Mouse (Mus musculus): ENCODE measurements around the gene Sirpa.

Gene Sirpa

GRCm38 (mm10) chr2:129582261-129582660 lies 10.4 kb upstream of the Sirpa start:
- DNase-seq (ENCODE audit: low read depth, low spot score): no peak

DNA sequence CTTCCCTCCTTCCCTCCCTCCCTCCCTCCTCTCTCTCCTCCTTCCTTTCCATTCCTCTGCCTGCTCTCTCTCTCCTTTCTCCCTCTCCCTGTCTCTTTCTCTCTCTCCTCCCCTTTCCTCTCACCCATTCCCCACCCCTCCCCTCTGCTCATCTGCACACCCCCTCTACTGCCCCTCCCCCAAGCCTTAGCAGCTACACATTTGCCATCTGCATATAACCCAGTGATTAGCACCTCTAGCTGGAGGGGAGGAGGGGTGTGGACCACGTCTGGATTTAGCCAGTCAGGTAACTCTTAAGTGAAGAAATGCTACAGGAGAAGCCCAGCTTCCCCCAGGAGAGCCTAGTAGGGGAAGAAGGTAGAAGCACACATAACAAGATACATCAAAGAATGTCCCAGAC lies 7.7 kb upstream of the Sirpa start:
- no peak for DNase-seq (ENCODE audit: low read depth, low spot score)

- DNase-seq (ENCODE audit: low read depth, low spot score): no peak
Observed at GRCm38 (mm10) chr2:129585904-129586514, 6.6 kb upstream of the Sirpa start.

DNA sequence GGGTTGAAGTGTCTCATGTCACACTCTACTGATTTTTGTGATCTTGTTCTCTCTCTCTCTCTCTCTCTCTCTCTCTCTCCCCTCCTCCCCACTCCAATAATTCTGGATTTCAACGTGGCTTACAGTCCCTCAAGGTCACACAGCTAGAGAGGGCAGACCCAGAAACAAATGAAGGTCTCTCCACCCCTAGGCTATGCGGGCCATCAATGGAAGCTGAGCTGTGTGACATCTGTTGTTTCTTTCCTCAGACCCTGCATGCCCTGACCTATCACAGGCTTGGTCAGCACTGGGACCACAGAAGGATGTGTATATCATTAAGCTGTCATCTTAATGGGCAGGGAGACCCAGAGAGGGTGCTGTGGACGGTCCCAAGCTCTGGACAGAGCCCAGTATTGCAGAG lies 5.4 kb upstream of the Sirpa start:
- no peak for DNase-seq (ENCODE audit: low read depth, low spot score)

DNA sequence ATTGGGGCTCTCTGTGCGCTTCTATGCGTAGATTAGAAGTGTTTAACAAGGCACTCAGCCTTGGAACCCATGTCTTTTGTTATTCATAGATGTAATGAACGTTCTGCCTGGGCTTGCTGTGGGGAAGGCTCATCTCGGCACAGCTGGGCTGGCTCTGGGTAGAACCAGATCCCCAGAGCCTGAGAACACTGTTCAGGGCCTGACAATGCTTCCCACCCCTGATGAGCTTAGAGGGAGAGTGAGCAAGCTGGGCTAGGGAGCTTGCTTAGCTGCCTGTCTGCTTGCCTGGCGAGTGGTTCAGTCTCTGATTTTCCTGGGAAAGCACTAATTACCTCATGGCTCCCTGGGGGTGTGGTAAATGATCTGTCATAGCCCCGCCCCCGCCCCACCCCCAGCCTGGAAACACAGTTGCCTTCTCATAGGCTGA lies 4.8 kb upstream of the Sirpa start:
- no peak for DNase-seq (ENCODE audit: low read depth, low spot score)

DNA sequence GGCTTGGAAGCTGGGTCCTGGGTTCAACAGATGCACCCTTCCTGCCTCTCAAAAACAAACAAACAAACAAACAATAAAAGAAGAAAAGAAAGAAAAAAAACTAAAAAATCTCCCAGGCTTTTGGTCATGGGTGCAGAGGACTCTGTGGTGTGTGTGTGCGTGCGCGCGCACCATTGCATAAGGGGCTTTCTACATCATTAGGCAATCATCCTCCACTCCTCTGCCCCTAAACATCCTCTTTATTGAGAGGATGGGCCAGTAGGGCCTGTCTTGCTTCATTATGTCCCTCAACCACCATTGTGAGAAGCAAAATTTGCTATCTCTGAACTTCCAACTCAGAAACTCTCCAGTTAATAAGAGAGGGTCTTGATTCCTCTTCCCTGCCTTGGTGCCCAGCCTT lies 738 bp upstream of the Sirpa start:
- no peak for DNase-seq (ENCODE audit: low read depth, low spot score)

DNA sequence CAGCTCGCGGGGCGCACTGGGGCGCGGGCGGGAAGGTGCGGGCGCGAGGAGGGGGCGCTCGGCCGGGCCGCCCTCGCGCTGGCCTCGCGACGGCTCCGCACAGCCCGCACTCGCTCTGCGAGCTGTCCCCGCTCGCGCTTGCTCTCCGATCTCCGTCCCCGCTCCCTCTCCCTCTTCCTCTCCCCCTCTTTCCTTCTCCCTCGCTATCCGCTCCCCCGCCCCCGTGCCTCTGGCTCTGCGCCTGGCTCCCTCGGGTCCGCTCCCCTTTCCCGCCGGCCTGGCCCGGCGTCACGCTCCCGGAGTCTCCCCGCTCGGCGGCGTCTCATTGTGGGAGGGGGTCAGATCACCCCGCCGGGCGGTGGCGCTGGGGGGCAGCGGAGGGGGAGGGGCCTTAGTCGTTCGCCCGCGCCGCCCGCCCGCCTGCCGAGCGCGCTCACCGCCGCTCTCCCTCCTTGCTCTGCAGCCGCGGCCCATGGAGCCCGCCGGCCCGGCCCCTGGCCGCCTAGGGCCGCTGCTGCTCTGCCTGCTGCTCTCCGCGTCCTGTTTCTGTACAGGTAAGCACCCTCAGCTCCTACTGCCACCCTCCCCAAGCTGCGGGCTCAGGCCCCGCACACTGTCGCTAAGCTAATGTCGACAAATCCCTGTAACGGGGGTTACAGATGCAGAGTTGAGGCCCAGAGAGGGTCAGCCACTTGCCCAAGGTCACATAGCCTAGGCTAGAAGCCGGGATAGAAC lies 673 bp downstream of the Sirpa start:
- DNase-seq (ENCODE audit: low read depth, low spot score): no peak

DNA sequence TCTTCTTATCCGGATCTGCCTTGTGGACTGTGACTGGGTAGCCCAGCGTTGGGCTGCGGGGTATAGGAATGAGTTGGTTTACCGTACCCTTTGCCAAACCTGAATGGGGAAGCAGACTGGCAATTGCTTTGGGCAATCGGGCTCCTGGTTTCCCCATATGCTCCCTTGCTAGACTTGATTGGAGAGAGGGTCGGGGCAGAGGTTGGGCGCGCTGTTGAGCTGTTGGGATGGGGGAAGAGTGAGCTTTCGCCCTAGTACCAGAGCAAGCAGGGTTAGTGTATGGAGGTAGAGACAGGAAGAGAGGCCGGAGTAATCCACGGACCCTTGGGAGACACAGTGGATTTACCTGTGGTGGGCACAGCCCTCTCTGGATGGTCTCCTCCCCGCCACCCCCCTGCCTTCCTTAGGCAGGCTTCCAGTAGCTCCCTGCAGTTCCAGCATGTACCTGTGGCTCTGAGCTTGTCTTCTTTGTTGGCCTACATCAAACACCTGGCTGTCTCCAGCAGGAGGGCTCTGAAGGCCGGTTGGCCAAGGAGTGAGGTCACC lies 1.3 kb downstream of the Sirpa start:
- no peak for DNase-seq (ENCODE audit: low read depth, low spot score)

DNA sequence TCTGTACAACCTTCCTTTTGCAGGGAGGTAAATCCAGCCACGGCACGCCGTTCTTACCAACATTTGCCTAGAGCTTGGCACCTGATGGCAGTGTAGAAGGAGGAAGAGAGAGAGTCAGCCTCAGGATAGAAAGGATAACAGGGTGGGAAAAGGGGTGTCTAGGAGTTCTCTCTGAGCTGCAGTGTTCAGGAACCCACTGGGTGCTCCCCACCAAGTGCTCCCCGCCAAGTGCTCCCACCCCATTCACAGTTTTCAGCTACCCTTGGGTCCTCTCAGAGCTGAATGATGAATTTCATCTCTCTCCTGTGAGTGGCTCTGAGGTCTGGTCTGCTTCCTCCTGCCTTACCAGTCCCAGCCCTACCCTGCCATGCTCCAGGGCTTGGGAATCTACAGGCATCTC lies 1.9 kb downstream of the Sirpa start:
- no peak for DNase-seq (ENCODE audit: low read depth, low spot score)

GRCm38 (mm10) chr2:129595206-129595605 lies 2.6 kb downstream of the Sirpa start:
- no peak for DNase-seq (ENCODE audit: low read depth, low spot score)

GRCm38 (mm10) chr2:129595661-129596209 lies 3.1 kb downstream of the Sirpa start:
- no peak for DNase-seq (ENCODE audit: low read depth, low spot score)

GRCm38 (mm10) chr2:129596555-129597172 lies 4.0 kb downstream of the Sirpa start:
- peak; percentile 81 for DNase-seq (ENCODE audit: low read depth, low spot score)

DNA sequence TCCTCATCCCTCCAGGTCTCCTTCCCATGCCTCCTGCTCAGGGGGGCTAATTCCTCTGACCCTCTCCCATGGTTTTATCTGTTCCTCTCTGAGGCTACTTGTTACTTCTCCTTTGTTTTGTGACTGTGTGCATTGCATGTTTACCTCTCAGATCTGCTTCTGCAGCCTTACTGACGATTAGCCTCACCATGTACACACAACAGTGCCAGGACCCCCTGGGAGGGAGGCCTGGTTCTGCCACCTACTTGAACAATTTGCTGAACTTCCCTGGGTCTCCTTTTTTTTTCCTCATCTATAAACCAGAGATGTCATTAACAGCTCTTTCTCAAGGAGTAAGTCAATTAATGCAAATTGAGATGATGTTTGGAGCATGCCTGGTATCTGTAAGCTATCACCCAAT lies 4.9 kb downstream of the Sirpa start:
- no peak for DNase-seq (ENCODE audit: low read depth, low spot score)

DNA sequence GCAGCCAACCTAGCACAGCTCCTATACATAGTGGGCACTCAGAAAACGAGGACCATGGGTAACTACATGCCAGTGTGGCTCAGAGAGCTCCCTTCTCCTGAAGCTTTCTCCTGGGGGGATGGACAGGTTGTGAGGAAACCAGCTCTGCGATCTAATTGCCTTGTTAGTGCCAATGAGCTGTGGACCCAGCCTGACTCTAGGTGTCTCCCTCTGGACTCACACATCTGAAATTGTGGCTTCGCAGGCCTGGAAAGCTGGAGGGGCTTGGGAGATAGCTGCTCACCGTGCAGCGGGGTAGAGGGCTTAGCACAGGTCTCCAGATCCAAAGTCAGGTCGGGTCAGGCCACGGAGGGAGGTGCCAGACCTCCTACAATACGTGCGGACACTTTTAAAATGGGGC lies 5.5 kb downstream of the Sirpa start:
- no peak for DNase-seq (ENCODE audit: low read depth, low spot score)

GRCm38 (mm10) chr2:129599231-129600084 lies 6.8 kb downstream of the Sirpa start:
- no peak for DNase-seq (ENCODE audit: low read depth, low spot score)

- no peak for DNase-seq (ENCODE audit: low read depth, low spot score)
Observed at GRCm38 (mm10) chr2:129601059-129601650, 8.5 kb downstream of the Sirpa start.

- DNase-seq (ENCODE audit: low read depth, low spot score): no peak
Observed at GRCm38 (mm10) chr2:129601894-129602663, 9.4 kb downstream of the Sirpa start.

- DNase-seq (ENCODE audit: low read depth, low spot score): no peak
Observed at GRCm38 (mm10) chr2:129602856-129603255, 10.2 kb downstream of the Sirpa start.

DNA sequence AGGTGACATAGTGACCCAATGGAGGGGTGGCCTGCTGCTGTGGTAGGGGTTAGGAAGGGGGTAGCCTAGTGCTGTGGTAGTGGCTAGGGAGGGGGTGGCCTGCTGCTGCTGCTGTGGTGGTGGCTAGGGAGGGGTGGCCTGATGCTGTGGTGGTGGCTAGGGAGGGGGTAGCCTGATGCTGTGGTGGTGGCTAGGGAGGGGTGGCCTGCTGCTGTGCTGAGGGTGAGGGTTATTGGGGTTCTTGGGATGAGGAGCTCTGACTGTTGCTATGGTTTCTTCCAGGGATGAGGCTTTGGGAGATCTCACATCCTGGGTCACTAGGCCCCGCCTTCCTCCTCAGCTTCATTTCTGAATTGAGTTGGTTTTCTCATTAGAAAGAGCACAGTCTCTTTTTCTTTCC lies 10.9 kb downstream of the Sirpa start:
- DNase-seq (ENCODE audit: low read depth, low spot score): no peak

DNA sequence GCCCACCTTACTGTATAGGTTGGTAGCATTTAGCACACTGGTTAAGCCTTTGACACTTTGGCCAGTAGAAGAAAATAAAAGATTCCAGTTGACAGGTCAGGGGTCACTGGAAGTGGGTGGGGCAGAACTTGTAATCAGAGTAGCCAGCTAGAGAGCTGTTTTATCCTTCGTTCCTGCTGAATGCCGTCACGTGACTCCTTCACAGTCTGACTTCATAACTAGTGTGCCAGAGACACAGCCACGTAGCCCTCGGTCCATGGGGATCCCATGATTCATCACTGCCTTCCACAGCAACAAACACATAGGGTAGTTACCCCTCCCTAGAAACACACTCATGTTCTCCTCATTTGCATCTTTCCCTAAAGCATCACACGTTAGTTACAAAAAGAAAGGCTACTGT lies 11.4 kb downstream of the Sirpa start:
- no peak for DNase-seq (ENCODE audit: low read depth, low spot score)

All from telencephalon, adult 2 months (tissue).